Mouse (Mus musculus) layer of hippocampus, postnatal 25 days (tissue): ENCODE data around the gene Pou2f1. TPM values are rescaled to one million over a fixed set of nuclear protein-coding genes. Genes with fewer than 3 reads are reported as not detected.
A peak's percentile ranks its signal among the peaks of the same experiment; 100 is the strongest.

Source experiments
- DNase-seq, 2 experiments: peaks; one replicate each; pipeline ENCODE4 v3.0.0; 2022; ENCODE audit warnings: mixed read lengths in 2 of 2, low spot score in 1 of 2; ENCODE audit errors: extremely low spot score in 1 of 2
- total RNA-seq, 2 experiments: library from RNA; stranded (reverse); gene quantifications; 2 replicates each; pipeline ENCODE4 v1.2.3; 2021

Pou2f1 gene
- total RNA-seq, 2 experiments from 2014 or later = 14.5 to 21.8 TPM

DNA sequence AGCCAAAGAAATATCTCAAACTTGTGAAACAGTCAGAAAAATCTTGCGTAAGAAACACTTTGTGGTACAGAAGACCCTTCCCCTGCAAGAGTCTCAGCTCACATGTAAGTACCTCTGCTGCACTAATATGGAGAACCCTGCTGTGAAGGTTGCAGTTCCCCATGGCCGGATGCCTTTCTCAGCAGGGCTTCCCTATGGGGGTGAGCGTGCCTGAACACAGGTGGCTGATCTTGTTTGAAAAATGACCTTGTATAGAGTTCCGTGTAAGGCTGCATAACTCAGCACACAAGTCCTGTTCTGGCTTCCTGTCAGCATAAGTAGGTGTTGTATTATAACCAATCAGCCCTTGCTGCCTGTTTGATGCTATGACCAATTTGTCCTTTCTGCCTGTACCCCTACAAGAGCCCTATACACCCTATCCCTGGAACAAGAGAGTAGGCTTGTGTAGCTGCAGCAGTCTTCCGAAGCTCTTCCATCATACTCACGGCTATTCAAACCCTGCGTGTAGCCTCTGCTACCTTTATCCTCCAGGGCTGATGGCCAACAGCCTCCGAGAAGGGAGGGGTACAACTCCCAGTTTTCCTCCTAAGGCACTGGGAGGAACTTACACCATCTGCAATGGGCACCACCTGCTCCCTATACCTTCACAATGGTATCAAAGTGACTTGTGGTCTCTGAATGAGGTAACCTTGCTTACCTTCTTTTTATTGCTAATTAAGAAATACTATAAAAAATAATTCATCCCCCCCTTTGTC lies 120.2 kb downstream of the Pou2f1 start:
- DNase-seq = no peak

DNA sequence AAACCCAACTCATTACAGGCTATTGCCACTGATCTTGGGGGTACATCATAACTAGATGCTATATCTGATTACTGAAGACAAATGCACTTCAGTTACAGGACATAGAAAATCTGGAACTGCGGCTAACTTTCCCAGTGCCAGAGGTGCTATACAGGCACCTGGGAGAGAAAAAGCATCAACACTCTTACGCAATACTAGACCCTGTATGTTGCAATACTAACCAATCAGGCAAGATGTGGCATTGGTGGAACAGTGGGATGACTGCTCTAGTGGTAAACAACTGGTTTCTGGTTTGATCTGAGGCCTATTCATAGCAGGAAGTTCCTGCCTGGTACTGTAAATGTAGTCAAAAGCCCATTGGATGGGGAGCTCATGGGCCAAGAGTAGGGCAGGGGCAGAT lies 123.7 kb downstream of the Pou2f1 start:
- DNase-seq = no peak

DNA sequence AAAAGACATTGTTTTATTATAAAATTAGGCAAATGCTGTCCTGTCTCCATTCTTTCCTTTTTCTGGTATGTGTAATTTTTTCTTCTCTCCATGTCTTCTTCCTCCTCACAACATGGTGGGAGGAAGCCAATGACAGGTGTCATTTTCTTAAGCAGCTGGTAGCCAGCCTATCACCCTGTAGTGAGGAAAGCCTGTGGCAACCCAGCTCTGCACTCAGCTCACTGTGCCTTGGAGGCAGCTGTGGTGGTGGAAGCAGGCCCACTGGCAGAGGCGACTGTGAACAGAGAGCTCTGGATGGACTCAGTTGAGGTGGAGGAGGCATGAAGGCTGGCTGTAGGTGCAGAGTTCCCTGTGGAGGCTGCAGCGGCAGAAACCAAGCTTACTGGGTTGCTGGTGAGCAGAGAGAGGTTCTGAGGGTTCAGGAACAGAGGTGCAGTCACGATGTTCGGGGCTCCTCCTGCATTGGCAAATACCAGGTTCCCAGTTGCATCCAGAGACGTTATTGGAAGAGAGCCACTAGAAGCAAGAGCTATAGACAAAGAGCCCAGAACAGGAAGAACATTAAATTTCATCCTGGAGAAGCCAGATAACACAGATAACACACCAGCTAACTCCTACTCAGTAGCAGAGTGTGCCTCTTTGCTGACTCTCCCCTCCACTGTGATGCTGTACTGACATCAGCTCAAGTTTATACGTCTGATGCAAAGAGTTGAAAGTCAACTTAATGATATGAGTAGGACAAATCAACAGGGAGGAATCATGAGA lies 126.8 kb downstream of the Pou2f1 start:
- DNase-seq = no peak

DNA sequence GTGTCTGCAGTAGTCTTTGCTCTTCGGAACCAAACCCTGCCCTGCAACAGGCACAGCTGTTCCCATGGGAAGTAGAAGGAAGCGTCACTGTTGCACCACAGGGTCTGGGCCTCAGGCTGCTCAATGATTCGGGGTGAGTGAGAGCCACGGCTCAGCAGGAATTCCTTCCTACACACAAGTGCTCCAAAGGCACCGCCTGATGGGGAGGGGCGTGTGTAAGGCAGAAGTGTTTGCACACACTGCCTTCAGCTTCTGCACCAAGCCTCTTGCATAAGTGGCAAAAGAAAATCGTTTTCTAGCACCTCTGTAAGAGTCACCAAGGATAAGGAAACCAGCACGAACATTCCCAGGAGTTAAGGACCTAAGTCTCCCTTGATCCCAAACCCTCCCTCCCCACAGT lies 127.8 kb downstream of the Pou2f1 start:
- DNase-seq = no peak

DNA sequence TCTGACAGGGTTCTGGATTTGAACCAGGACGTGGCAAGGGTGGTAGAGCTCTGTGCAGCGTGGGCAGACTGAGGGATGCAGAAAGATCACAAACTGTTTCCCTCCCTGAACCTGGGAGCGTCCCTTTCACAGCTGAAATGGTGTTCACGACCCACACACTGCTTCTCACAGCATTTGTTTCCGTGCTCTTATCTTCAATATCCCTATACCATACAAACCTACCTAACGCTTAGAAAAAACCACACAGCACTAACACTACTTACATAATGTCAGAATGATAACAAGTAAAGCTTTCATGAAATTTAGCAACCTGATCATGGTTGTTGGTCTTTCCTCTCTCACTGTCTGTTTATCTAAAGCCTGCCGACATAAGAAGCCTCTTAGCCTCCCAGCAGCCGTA lies 133.8 kb downstream of the Pou2f1 start:
- no peak for DNase-seq

DNA sequence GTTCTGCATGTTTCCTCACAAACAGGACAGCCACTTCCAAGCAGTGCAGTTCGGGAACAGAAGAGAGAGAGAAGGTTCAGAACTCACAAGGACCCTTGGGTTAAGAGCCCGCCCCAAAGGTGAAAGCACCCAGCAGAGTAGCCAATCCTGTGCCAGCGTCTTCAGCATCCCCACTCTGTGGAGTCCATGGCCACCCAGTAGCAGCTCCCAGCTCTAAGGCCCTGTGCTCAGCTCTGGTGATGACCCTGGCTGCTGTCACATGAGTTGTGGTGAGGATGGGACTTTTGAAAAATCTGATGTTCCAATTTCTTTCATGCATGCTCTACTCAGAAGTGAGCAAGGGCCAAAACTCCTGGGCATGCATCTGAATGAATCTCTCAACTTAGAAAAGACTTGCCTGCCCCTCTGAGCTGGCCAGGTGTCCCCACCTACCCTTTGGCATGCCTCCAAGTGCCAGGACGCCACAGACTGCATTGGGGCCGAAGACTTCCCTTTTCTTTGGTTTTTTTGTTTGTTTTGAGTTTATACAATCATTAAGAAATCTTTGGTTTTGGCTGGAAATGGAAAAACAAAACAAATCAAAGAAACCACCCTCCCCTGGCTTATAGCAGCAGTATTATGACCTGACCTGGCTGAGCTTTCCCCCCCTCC lies 135.7 kb downstream of the Pou2f1 start:
- DNase-seq = peak in 1 of 2 experiments; percentile 3

DNA sequence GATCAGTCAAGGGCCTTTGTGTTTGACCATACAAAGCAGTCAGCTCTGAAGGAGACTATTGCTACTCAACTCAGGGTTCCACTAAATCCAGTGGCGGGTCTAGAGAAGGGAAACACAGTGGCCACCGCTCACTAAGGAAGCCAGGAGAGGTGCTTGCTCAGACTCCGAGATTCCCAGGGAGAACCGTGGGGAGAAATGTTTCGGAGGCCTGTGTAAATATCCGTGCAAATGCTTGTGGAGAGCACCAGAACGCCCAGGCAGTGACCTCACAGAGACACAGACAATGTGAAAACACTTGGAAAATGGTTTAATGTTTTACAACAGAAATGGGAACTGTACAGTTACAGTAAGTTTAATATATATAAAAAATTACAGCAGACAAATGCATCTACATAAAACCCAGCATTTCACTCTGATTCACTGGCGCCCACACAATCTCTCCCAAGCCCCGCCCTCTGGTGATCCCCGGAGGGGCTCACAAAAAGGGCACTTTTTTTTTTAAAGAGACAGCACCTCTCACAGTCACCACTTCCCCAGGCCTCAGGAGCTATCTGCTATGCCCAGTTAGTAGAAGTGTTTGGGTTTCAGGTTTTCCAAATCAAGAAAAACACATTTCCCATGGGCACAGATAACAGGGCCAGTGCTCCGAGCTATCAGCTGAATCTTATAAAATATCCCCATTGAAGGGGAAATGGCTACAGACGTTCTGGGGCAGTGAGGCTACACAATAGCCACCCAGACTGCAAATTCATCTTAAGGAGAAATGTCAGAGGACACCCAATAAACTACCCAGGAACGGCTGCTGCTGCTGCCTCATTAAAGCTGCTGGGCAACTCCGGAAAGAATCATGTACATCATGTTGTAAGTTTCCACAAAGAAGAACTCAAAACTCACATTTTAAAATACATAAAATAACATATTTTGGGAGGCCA lies 137.3 kb downstream of the Pou2f1 start:
- peak in 1 of 2 experiments; percentile 5 for DNase-seq

DNA sequence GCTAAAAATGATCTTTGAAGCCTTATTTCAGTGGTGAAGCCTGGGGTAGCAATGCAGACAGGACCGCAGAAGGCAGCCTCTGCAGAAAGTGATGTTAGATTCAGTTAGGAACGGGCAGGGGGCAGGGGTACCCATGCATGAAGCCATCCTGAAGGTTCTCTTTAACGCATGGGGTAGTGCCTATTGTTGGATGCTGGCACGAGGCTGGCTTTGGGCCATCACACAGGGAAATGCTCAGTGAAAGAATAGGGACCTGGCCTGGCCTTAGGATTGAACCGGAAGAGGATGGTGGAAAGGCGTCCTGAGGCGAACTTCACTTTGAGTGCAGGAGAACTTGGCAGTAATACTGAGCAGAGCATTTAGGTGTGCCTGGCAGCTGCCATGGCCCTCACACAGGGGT lies 140.4 kb downstream of the Pou2f1 start:
- no peak for DNase-seq

DNA sequence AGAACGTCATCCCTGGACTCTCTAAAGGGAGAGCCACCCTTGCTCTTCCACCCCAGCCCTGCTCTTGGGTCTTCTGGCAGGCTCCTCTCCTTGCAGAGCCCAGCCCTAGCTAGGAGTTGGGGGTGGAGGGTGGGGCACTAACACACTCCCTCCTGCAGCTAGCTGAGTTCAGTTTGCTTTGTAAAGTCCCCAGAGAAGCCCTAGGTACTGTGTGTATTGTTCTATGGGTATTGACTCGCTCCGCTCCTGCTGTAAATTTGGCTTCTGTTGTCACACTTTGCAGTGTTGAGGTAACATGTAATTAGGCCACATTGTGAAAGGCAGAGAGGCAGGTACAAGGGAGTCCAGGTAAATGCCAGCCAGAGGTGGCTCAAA lies 141.3 kb downstream of the Pou2f1 start:
- peak in 1 of 2 experiments; percentile 1 for DNase-seq

DNA sequence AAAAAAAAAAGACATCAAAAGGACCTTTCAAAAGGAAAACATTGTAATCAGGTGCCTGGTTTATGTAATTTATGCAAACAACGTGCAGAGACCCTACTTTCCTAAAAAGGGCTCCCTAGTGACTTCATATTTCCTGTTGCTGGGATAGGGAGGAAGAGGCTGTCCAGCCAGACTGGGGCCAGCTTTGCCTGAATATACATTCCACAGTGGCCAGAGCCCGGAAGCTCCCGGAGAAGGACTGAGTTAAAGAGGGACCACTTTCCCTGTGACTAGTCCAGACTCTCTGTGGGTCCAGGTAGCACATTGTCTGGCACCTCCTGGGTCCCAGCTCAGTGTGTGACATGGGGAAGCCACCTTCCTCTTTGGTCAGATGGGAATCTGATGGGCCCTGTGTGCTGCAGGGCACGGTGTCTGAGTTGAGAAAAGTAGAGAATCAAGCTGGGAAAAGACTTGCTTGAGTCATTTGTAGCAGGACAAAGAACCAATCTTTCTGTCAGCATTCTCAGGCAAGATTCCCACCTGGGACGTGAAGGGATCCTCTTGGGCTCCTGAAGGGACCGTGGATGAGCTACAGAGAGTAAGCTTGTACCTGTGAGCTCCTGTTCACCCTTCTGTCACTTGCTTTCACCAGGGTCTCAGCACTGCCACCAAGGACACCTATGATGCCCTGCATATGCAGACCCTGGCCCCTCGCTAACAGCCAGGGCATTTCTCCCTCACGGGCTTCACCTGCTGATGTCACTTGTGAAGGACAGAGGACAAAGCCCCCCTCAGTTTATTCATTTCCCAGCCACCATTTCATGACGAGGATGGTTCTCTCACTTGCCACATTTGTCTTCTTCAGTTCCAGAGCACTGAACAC lies 141.9 kb downstream of the Pou2f1 start:
- no peak for DNase-seq

DNA sequence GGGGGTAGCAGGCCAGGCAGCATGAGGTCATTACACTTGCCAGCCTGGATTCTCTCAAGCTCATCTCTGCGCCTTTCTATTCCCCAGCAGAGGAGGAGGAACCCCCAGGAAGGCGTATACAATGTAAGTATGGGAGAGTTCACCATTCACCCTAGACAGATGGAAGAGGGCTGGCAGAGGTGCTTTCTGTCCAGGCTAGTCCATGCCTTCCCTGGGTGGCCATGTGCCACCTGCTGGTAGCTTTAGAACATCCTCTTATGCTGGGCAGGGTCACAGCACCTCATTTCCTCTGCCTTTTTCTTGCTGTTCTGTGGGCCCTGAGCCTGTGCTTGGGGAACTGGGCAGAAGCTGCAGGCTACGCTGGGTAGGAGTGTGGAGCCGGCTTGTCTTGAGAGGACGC lies 144.1 kb downstream of the Pou2f1 start:
- DNase-seq = no peak

DNA sequence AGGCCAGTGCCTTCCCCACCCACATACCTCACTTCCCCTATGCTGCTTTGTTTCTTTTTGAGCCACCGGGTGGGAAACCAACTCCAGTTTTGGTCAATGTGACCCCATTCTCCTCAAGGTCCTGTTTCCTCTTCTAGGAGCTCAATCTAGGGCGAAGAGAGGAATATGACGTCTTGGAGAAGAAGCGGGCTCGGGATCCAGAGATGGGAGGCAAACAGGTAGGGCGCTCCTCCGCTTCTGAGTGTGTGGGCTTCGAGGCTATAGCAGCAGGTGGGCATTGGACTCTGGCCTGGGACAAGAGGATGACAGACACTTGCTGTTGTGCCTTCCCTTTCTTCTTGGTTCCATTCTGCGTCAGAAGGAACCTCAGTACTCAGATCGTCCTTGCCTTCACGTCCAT lies 145.2 kb downstream of the Pou2f1 start:
- peak in 1 of 2 experiments; percentile 1 for DNase-seq

DNA sequence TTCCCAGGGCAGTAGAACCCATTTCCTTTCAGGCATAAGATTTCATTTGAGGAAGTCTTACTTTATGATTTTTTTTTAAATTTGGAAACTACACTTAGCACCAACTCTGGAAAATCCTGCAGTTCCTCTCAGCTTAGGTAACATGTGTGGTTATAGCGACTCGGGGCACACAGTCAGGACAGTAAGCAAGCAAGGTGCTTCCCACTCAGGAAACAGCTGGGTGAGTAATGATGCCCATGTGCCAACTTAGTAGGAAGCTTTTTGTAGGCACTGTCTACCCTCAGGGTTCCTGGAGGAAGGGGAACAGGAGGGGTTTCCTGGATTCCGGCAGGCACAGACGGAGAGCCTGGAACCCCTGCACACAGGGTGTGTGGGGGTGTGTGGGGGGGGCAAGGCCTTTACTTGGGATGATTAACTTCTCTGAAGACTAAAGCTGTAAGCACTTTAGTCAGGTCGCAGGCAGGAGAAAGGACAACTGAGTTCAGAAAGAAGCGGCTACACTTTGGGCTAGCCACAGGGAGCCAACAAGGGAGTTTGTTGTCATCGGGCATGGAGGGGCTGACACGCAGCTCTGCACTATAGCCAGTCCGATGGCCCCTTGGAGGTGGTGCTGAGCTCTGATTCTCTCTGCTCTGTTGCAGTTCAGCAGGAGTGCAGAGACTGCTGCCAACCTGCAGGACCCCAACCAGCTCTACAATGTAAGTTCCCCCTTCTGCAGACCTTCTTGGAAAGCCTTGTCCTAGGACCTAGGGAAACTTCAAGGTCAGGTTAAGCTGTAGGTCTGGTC lies 146.5 kb downstream of the Pou2f1 start:
- DNase-seq = no peak

DNA sequence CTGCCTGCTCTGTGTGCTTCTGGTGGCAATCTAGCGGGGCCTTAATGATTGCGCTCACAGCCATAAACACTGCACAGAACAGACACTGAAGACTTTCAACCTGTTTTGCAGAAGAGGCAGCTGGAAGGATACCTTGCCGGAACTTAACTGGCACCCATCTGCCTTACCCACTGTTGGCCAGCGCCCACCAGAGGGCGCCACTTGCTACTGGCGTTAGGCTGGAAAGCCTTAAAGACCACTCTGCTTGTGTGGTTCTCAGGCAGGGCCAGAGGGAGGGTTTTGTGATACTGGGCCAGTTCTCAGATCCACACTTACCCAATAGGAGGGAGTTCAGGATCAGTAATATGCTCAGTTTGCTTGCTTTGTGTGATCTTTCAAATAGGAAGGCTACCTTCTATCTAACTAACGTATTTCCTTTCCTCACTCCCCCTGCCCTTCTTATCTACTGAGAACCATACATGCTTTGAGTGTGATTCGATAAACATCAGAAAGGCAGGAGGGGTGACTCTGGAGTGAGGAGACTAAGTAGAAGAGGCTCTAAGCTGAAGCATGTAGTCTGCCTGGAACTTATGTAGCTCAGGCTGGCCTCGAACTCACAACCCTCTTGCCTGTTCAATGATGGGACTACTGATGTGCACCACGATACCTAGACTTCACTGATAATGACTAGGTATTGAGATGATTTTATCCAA lies 148.6 kb downstream of the Pou2f1 start:
- peak; percentile 49 to 78 for DNase-seq

DNA sequence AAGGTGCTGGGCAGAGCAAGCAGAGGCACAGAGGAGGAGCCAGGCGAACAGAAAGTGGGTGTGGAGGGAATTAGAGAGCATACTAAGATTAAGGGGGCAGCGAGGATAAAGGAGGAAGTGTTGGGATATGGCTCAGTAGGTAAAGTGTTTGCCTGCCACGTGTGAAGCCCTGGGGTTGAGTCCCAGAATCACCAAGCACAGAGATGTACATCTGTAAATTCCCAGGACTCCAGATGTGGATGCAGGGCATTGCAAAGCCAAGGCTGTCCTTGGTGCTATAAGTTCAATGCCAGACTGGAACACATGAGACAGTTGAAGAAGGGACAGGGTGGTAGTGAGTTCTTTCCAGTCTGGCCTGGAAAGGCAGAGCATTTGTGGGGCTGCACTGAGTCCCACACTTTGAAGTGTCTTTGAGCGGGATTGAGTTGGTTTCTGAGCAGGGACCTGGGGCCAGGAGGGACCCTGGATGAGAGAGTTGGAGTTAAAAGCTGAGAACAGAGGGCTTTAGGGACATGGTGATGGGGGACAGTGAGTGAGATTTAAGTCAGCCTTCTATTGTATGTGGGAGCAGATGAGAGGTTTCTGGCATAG lies 149.3 kb downstream of the Pou2f1 start:
- DNase-seq = no peak

DNA sequence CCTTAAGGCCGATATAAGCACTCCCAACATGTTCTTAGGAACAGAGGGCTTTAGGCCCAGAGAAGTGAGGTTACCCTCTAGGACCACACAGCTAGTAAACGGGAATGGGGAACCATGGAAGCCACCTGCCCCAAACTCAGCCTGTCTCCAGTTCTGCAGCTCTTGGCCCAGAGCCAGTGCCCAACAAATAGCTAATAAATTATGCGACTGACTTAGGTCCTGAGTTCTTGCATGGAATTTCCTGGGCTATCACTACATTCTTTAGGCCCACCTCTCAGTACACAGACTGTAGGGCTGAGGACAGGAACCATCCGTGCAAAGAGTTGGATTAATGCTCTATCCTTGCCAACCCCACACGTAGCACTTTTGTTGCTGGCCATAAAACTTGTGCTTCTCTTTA lies 150.3 kb downstream of the Pou2f1 start:
- no peak for DNase-seq
